Mouse (Mus musculus) intestine, embryonic 14.5 days (tissue): ENCODE data around the gene Sh2d6. TPM values are rescaled to one million over a fixed set of nuclear protein-coding genes. Genes with fewer than 3 reads are reported as not detected.

ENCODE experiments used
- ATAC-seq: fragments of 200-750 bp; cut with Nextera tagmentation; replicated peaks from 2 replicates; pipeline ENCODE4 v1.8.0; 2017; ENCODE audit warnings: low read depth, moderate number of reproducible peaks, moderate TSS enrichment, moderate library complexity; ENCODE audit not compliant: low FRiP score, low TSS enrichment
- DNase-seq: peaks from one replicate; pipeline ENCODE4 v3.0.0-alpha.2; 2018; ENCODE audit warnings: low spot score
- H3K27ac ChIP-seq: fragments of 300-500 bp; sonication (generic); 2 replicates; pipeline ENCODE4 v1.5.1; 2014; ENCODE audit warnings: low read depth, mild to moderate bottlenecking, control low read depth
- H3K27me3 ChIP-seq: fragments of 300-500 bp; sonication (generic); replicated peaks from 2 replicates; pipeline ENCODE4 v1.6.1; 2014; ENCODE audit warnings: low read length, control low read depth; ENCODE audit not compliant: control insufficient read depth, insufficient read depth
- H3K36me3 ChIP-seq: fragments of 300-500 bp; sonication (generic); 2 replicates; pipeline ENCODE4 v1.6.1; 2014; ENCODE audit warnings: low read length, control low read depth; ENCODE audit not compliant: control insufficient read depth, insufficient read depth
- H3K4me1 ChIP-seq: fragments of 300-500 bp; sonication (generic); replicated peaks from 2 replicates; pipeline ENCODE4 v1.6.1; 2014; ENCODE audit warnings: low read length, control low read depth, mixed read lengths; ENCODE audit not compliant: control insufficient read depth, insufficient read depth
- H3K4me2 ChIP-seq: fragments of 300-500 bp; sonication (generic); 2 replicates; pipeline ENCODE4 v1.6.1; 2014; ENCODE audit warnings: low read length
- H3K4me3 ChIP-seq: fragments of 300-500 bp; sonication (generic); 2 replicates; pipeline ENCODE4 v1.5.1; 2014; ENCODE audit warnings: low read depth, low read length, control low read depth, mixed read lengths
- H3K9ac ChIP-seq: fragments of 300-500 bp; sonication (generic); 2 replicates; pipeline ENCODE4 v1.6.1; 2014; ENCODE audit warnings: mild to moderate bottlenecking, low read length
- H3K9me3 ChIP-seq: fragments of 300-500 bp; sonication (generic); 2 replicates; pipeline ENCODE4 v1.6.1; 2016; ENCODE audit warnings: low read length, control low read depth; ENCODE audit not compliant: control insufficient read depth
- WGBS: fragments of 180-500 bp; shearing (Covaris S2); extraction: QIAGEN DNeasy Blood & Tissue Kit; methylation state at CpG from one replicate; pipeline ENCODE4 v1.1.7; 2014; 5-methylcytosine and 5-hydroxymethylcytosine counted together
- polyA plus RNA-seq: library from polyadenylated mRNA; unstranded; fragments of >200 nt; fragmentation: Nextera tagmentation; extraction: Ambion mirVana; gene quantifications from 2 replicates; pipeline ENCODE4 v1.2.1, GENCODE M21; 2014

Sh2d6 gene
- polyA plus RNA-seq, 1 experiment from 2014 or later, result 0.18 TPM

GRCm38 (mm10) chr6:72553079-72553412, 31.5 kb upstream of the Sh2d6 start:
- H3K27ac ChIP-seq, result peak overlapping the region; percentile 84
- ATAC-seq (peak; percentile 33; the same call in 1 of the 2 replicates), DNase-seq (no peak)
- H3K4me2 ChIP-seq, result peak overlapping the region; percentile 56
- H3K4me1 ChIP-seq, result peaks cover 17% of the 10 kb centered on the region
- H3K4me3 ChIP-seq, result peak overlapping the region; percentile 34
- peak overlapping the region; percentile 32 for H3K9ac ChIP-seq
- no peaks in the 10 kb centered on the region for H3K36me3 ChIP-seq
- H3K9me3 ChIP-seq, result no peaks in the 10 kb centered on the region
- H3K27me3 ChIP-seq, result no peaks in the 10 kb centered on the region
- 15% methylated on average over 8 of the region's 8 CpGs for WGBS

- H3K27ac ChIP-seq, result peak overlapping the region; percentile 84
- no peaks in the 10 kb centered on the region for H3K9me3 ChIP-seq
- WGBS, result 15% methylated on average over 27 of the region's 27 CpGs
- DNase-seq (peak; percentile 80), ATAC-seq (peak; percentile 84)
- H3K4me2 ChIP-seq, result peak overlapping the region; percentile 56
- peak overlapping the region; percentile 32 for H3K9ac ChIP-seq
- H3K4me1 ChIP-seq, result peaks cover 17% of the 10 kb centered on the region
- H3K4me3 ChIP-seq, result peak overlapping the region; percentile 34
- H3K36me3 ChIP-seq, result no peaks in the 10 kb centered on the region
- no peaks in the 10 kb centered on the region for H3K27me3 ChIP-seq
Measured at GRCm38 (mm10) chr6:72552171-72553078, 30.9 kb upstream of the Sh2d6 start.

GRCm38 (mm10) chr6:72550503-72551100, 29.1 kb upstream of the Sh2d6 start:
- ATAC-seq, result no peak
- DNase-seq, result no peak
- Histone ChIP-seq H3K4me2 (no peak overlapping the region), H3K36me3 (no peaks in the 10 kb centered on the region), H3K27me3 (no peaks in the 10 kb centered on the region), H3K9ac (no peak overlapping the region), H3K27ac (no peak overlapping the region), H3K4me1 (peaks cover 17% of the 10 kb centered on the region), H3K9me3 (no peaks in the 10 kb centered on the region), H3K4me3 (no peak overlapping the region)
- 86% methylated on average over 10 of the region's 10 CpGs for WGBS

GRCm38 (mm10) chr6:72550025-72550424, 28.5 kb upstream of the Sh2d6 start:
- H3K27me3 ChIP-seq, result no peaks in the 10 kb centered on the region
- ATAC-seq, result no peak
- 60% methylated on average over 6 of the region's 6 CpGs for WGBS
- no peak overlapping the region for H3K9ac ChIP-seq
- H3K36me3 ChIP-seq, result no peaks in the 10 kb centered on the region
- peaks cover 17% of the 10 kb centered on the region for H3K4me1 ChIP-seq
- H3K9me3 ChIP-seq, result no peaks in the 10 kb centered on the region
- DNase-seq, result no peak
- no peak overlapping the region for H3K4me2 ChIP-seq
- H3K27ac ChIP-seq, result no peak overlapping the region
- H3K4me3 ChIP-seq, result no peak overlapping the region

- Histone ChIP-seq H3K27ac (no peak overlapping the region), H3K4me3 (no peak overlapping the region), H3K27me3 (no peaks in the 10 kb centered on the region), H3K36me3 (no peaks in the 10 kb centered on the region), H3K4me1 (peaks cover 25% of the 10 kb centered on the region), H3K4me2 (no peak overlapping the region), H3K9me3 (no peaks in the 10 kb centered on the region), H3K9ac (no peak overlapping the region)
- WGBS, result 51% methylated on average over 9 of the region's 9 CpGs
- no peak for ATAC-seq
- DNase-seq, result no peak
Measured at GRCm38 (mm10) chr6:72549041-72549580, 27.6 kb upstream of the Sh2d6 start.

- Histone ChIP-seq H3K9me3 (no peaks in the 10 kb centered on the region), H3K27ac (no peak overlapping the region), H3K36me3 (no peaks in the 10 kb centered on the region), H3K4me1 (peaks cover 21% of the 10 kb centered on the region), H3K4me3 (no peak overlapping the region), H3K9ac (no peak overlapping the region), H3K27me3 (no peaks in the 10 kb centered on the region), H3K4me2 (no peak overlapping the region)
- ATAC-seq, result no peak
- no peak for DNase-seq
- WGBS, result 86% methylated on average over 3 of the region's 3 CpGs
Measured at GRCm38 (mm10) chr6:72547862-72548261, 26.4 kb upstream of the Sh2d6 start.

- ATAC-seq, result no peak
- Histone ChIP-seq H3K4me1 (peaks cover 18% of the 10 kb centered on the region), H3K4me3 (no peak overlapping the region), H3K27ac (no peak overlapping the region), H3K27me3 (no peaks in the 10 kb centered on the region), H3K9me3 (no peaks in the 10 kb centered on the region), H3K4me2 (no peak overlapping the region), H3K9ac (no peak overlapping the region), H3K36me3 (no peaks in the 10 kb centered on the region)
- 97% methylated on average over 2 of the region's 2 CpGs for WGBS
- no peak for DNase-seq
Measured at GRCm38 (mm10) chr6:72547121-72547520, 25.6 kb upstream of the Sh2d6 start.

- 67% methylated on average over 7 of the region's 7 CpGs for WGBS
- H3K27ac ChIP-seq, result no peak overlapping the region
- H3K9me3 ChIP-seq, result no peaks in the 10 kb centered on the region
- no peak for DNase-seq
- ATAC-seq, result no peak
- H3K4me1 ChIP-seq, result peaks cover 13% of the 10 kb centered on the region; the same call in 1 of the 2 replicates
- H3K36me3 ChIP-seq, result no peaks in the 10 kb centered on the region
- no peak overlapping the region for H3K9ac ChIP-seq
- no peak overlapping the region for H3K4me3 ChIP-seq
- no peak overlapping the region for H3K4me2 ChIP-seq
- no peaks in the 10 kb centered on the region for H3K27me3 ChIP-seq
Measured at GRCm38 (mm10) chr6:72545377-72545776, 23.9 kb upstream of the Sh2d6 start.
